Mouse (Mus musculus): ENCODE measurements around the gene Agap1.
A peak's percentile ranks its signal among the peaks of the same experiment; 100 is the strongest.

The Agap1 gene

GRCm38 (mm10) chr1:89930551-89930950, 475.9 kb downstream of the Agap1 start:
- no peak for DNase-seq (ENCODE audit: low read depth, low spot score)

- DNase-seq (ENCODE audit: low read depth, low spot score) = no peak
Observed at GRCm38 (mm10) chr1:89931120-89931519, 476.5 kb downstream of the Agap1 start, which contains the start of gene Gbx2. TSS of gene Gbx2 (minus strand) at chr1:89931179.

GRCm38 (mm10) chr1:89932021-89932423, 477.4 kb downstream of the Agap1 start:
- DNase-seq (ENCODE audit: low read depth, low spot score) = no peak

- DNase-seq (ENCODE audit: low read depth, low spot score) = no peak
Observed at GRCm38 (mm10) chr1:89932616-89933015, 478.0 kb downstream of the Agap1 start.

GRCm38 (mm10) chr1:89933028-89933427, 478.4 kb downstream of the Agap1 start:
- DNase-seq (ENCODE audit: low read depth, low spot score) = no peak

GRCm38 (mm10) chr1:89933786-89934185, 479.2 kb downstream of the Agap1 start:
- DNase-seq (ENCODE audit: low read depth, low spot score) = no peak

- no peak for DNase-seq (ENCODE audit: low read depth, low spot score)
Observed at GRCm38 (mm10) chr1:89934316-89935260, 480.0 kb downstream of the Agap1 start.

GRCm38 (mm10) chr1:89935493-89936348, 481.1 kb downstream of the Agap1 start:
- no peak for DNase-seq (ENCODE audit: low read depth, low spot score)

- DNase-seq (ENCODE audit: low read depth, low spot score) = no peak
Observed at GRCm38 (mm10) chr1:89938884-89939595, 484.4 kb downstream of the Agap1 start.

- DNase-seq (ENCODE audit: low read depth, low spot score) = no peak
Observed at GRCm38 (mm10) chr1:89939596-89939960, 485.0 kb downstream of the Agap1 start.

GRCm38 (mm10) chr1:89939981-89940726, 485.5 kb downstream of the Agap1 start:
- peak; percentile 29 for DNase-seq (ENCODE audit: low read depth, low spot score)

- no peak for DNase-seq (ENCODE audit: low read depth, low spot score)
Observed at GRCm38 (mm10) chr1:89940961-89941524, 486.4 kb downstream of the Agap1 start.

- DNase-seq (ENCODE audit: low read depth, low spot score) = no peak
Observed at GRCm38 (mm10) chr1:89941701-89942381, 487.2 kb downstream of the Agap1 start.

- no peak for DNase-seq (ENCODE audit: low read depth, low spot score)
Observed at GRCm38 (mm10) chr1:89942395-89942976, 487.9 kb downstream of the Agap1 start.

- peak; percentile 86 for DNase-seq (ENCODE audit: low read depth, low spot score)
Observed at GRCm38 (mm10) chr1:89943202-89943601, 488.6 kb downstream of the Agap1 start.
